Mouse (Mus musculus) megakaryocyte, embryonic 14.5 days (primary cell): ENCODE results near the gene Arid3a.

Source experiments
- FLI1 ChIP-seq: IDR thresholded peaks from 2 replicates; pipeline ENCODE4 v1.6.1; 2012; ENCODE audit warnings: low read length, inconsistent platforms, mixed read lengths
- GATA1 ChIP-seq: IDR thresholded peaks from 3 replicates; pipeline ENCODE4 v1.6.1; 2012; ENCODE audit warnings: mixed read lengths, low read length, inconsistent platforms, borderline replicate concordance

DNA sequence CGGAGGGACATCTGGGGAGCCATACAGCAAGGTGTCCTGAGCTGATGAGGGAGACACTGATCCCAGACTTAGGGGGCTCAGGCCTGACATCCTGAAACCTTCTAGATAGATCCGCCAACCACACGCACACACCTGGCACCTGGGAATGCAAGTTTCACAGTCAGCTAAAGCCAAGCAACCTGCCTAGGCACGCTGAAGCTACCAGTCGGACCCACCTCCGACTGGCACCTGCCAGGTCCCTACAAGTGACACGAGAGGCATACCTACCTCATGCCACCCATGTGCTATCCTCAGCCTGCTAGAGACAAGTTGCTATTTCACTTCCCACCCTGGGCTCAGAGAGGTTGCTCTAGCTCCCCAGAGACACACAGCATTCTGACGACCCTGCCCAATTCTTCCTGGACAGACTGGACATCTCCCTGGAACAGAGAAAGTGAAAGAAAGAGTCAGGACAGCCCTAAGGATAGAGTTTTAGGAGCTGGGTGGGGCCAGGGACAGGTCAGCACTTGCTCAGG, 62.5 kb downstream of the Arid3a start:
- TF ChIP-seq GATA1 (no peak), FLI1 (no peak)
